Mouse (Mus musculus) liver, embryonic 15.5 days (tissue): ENCODE results near the gene Ccdc124. TPM values are rescaled to one million over a fixed set of nuclear protein-coding genes. Genes with fewer than 3 reads are reported as not detected.

Experiments used
- ATAC-seq: fragments of 200-750 bp; cut with Nextera tagmentation; 2 replicates; pipeline ENCODE4 v1.8.0; 2017; ENCODE audit warnings: moderate number of reproducible peaks, mild to moderate bottlenecking, moderate library complexity; ENCODE audit not compliant: insufficient read depth
- H3K27ac ChIP-seq: fragments of 300-500 bp; sonication (generic); replicated peaks from 2 replicates; pipeline ENCODE4 v1.5.1; 2015; ENCODE audit warnings: mild to moderate bottlenecking, inconsistent platforms
- H3K27me3 ChIP-seq: fragments of 300-500 bp; sonication (generic); 2 replicates; pipeline ENCODE4 v1.6.1; 2015; ENCODE audit warnings: mild to moderate bottlenecking, inconsistent platforms
- H3K36me3 ChIP-seq: fragments of 300-500 bp; sonication (generic); replicated peaks from 2 replicates; pipeline ENCODE4 v1.6.1; 2015; ENCODE audit warnings: moderate library complexity, mild to moderate bottlenecking, inconsistent platforms
- H3K4me1 ChIP-seq: fragments of 300-500 bp; sonication (generic); replicated peaks from 2 replicates; pipeline ENCODE4 v1.6.1; 2015; ENCODE audit warnings: inconsistent platforms
- H3K4me2 ChIP-seq: fragments of 300-500 bp; sonication (generic); 2 replicates; pipeline ENCODE4 v1.6.1; 2015; ENCODE audit warnings: moderate library complexity, mild to moderate bottlenecking, inconsistent platforms
- H3K4me3 ChIP-seq: fragments of 300-500 bp; sonication (generic); replicated peaks from 2 replicates; pipeline ENCODE4 v1.5.1; 2015; ENCODE audit warnings: mild to moderate bottlenecking, inconsistent platforms
- H3K9ac ChIP-seq: fragments of 300-500 bp; sonication (generic); 2 replicates; pipeline ENCODE4 v1.6.1; 2015; ENCODE audit warnings: moderate library complexity, mild to moderate bottlenecking, inconsistent platforms
- H3K9me3 ChIP-seq: fragments of 300-500 bp; sonication (generic); replicated peaks from 2 replicates; pipeline ENCODE4 v1.6.1; 2016; ENCODE audit warnings: inconsistent platforms
- WGBS: fragments of 180-500 bp; shearing (Covaris S2); methylation state at CpG from one replicate; pipeline ENCODE4 v1.1.7; 2015; ENCODE audit warnings: mixed read lengths; ENCODE audit not compliant: insufficient replicate concordance; 5-methylcytosine and 5-hydroxymethylcytosine counted together
- polyA plus RNA-seq: library from polyadenylated mRNA; unstranded; fragments of >200 nt; fragmentation: Nextera tagmentation; extraction: Ambion mirVana; gene quantifications from 2 replicates; pipeline ENCODE4 v1.2.1, GENCODE M21; 2015

The Ccdc124 gene
- polyA plus RNA-seq, 1 experiment from 2014 or later, result 48.1 TPM

GRCm38 (mm10) chr8:70884186-70884585 is 10.5 kb upstream of the Ccdc124 start:
- Histone ChIP-seq H3K4me3 (no peak overlapping the region), H3K36me3 (no peaks in the 10 kb centered on the region), H3K9me3 (no peaks in the 10 kb centered on the region), H3K4me1 (peaks cover 6% of the 10 kb centered on the region), H3K9ac (no peak overlapping the region), H3K27me3 (peaks cover 72% of the 10 kb centered on the region), H3K27ac (no peak overlapping the region), H3K4me2 (no peak overlapping the region)
- no peak for ATAC-seq
- WGBS, result 65% methylated on average over 4 of the region's 4 CpGs

DNA sequence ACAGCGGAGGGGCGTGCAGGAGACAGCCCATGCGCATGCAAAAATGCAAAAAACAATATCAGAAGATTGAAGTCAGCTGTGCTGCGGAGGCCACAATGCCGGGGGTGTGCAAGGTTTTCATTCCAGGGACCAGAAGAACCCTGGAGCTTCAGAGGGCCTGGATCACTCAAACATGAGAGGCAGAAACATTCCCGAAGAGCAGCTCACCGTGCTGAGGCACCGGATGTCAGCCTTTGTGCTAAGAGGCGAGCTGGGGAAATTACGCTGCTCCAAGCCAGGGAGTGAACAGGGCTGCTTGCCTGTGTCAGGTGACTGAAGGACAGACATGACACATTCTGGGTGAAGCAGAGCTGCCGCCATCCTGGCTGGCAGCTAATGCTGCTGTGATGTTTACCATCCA is 6.8 kb upstream of the Ccdc124 start:
- 33% methylated on average over 11 of the region's 11 CpGs for WGBS
- no peaks in the 10 kb centered on the region for H3K36me3 ChIP-seq
- H3K4me2 ChIP-seq, result no peak overlapping the region
- ATAC-seq, result no peak
- H3K4me1 ChIP-seq, result peaks cover 9% of the 10 kb centered on the region
- peaks cover 39% of the 10 kb centered on the region for H3K27me3 ChIP-seq
- H3K9ac ChIP-seq, result no peak overlapping the region
- no peak overlapping the region for H3K4me3 ChIP-seq
- no peaks in the 10 kb centered on the region for H3K9me3 ChIP-seq
- H3K27ac ChIP-seq, result no peak overlapping the region

GRCm38 (mm10) chr8:70880126-70880525 is 6.4 kb upstream of the Ccdc124 start:
- peaks cover 9% of the 10 kb centered on the region for H3K4me1 ChIP-seq
- H3K4me3 ChIP-seq, result no peak overlapping the region
- ATAC-seq, result no peak
- H3K9ac ChIP-seq, result no peak overlapping the region
- H3K9me3 ChIP-seq, result no peaks in the 10 kb centered on the region
- no peak overlapping the region for H3K4me2 ChIP-seq
- 13% methylated on average over 4 of the region's 4 CpGs for WGBS
- H3K27me3 ChIP-seq, result peaks cover 34% of the 10 kb centered on the region
- no peaks in the 10 kb centered on the region for H3K36me3 ChIP-seq
- no peak overlapping the region for H3K27ac ChIP-seq

DNA sequence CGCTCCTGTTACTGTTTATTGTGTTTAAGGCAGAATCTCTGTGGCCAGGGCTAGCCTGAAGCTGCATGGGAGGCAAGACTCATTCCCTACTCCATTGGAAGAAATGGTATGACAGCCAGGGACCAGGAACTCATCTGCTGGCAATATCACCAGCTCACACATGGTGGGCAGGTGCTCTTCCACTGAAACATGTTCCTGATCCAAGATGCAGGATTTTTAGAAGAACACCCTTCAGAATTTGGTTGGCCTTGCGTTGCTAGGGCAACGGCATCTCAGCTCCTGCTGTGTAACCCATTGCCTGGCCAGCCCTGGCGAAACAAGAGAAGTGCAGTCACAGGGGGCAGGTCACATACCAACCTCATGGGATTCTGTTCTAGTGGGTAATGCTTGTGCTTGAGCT is 5.8 kb upstream of the Ccdc124 start:
- no peaks in the 10 kb centered on the region for H3K36me3 ChIP-seq
- H3K4me1 ChIP-seq, result peaks cover 9% of the 10 kb centered on the region
- H3K9ac ChIP-seq, result no peak overlapping the region
- H3K27ac ChIP-seq, result no peak overlapping the region
- peaks cover 28% of the 10 kb centered on the region for H3K27me3 ChIP-seq
- ATAC-seq, result no peak
- no peak overlapping the region for H3K4me2 ChIP-seq
- no peaks in the 10 kb centered on the region for H3K9me3 ChIP-seq
- WGBS, result 57% methylated on average over 4 of the region's 4 CpGs
- H3K4me3 ChIP-seq, result no peak overlapping the region

GRCm38 (mm10) chr8:70878178-70878577 is 4.4 kb upstream of the Ccdc124 start:
- Histone ChIP-seq H3K9ac (no peak overlapping the region), H3K36me3 (no peaks in the 10 kb centered on the region), H3K27ac (no peak overlapping the region), H3K27me3 (peaks cover 24% of the 10 kb centered on the region), H3K4me1 (peaks cover 19% of the 10 kb centered on the region), H3K4me2 (no peak overlapping the region), H3K4me3 (no peak overlapping the region), H3K9me3 (no peaks in the 10 kb centered on the region)
- no peak for ATAC-seq
- WGBS, result 43% methylated on average over 2 of the region's 2 CpGs

DNA sequence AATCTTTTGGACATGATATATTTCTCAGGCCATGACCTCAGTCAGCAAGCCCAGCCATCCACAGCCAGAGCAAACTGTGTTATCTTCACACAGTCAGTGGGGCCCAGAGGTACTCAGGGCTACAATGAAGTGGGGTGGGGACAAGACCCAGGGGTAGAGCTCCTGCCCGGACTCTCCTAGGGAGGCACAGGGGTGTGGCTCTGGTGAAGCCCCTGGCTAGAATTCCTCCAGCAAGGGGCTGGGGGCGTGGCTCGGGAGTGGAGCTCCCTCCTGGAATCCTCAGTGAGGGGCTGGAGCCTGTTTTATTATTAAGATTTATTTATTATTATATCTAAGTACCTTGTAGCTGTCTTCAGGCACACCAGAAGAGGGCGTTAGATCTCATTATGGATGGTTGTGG is 2.6 kb upstream of the Ccdc124 start:
- ATAC-seq, result no peak
- no peak overlapping the region for H3K9ac ChIP-seq

DNA sequence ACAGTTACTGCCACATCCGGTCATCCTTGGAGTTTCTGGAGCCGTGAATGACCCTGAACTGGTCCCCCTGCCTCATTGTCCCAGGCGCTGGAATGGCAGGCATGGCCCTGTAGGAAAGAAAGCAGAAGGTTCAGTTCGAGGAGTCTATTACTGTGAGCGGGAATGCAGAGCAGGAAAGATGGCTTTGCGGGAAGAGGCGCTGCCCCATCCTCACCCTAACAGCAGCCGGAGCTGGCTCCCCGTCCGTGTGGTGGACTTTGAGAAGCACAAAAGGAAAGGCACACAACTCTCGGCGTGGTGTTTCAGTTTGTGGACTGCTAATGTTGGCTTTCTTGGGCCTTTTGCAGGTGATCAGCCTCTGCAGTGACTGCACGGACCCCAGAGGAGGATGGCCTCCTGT is 706 bp upstream of the Ccdc124 start:
- WGBS, result 82% methylated on average over 13 of the region's 13 CpGs
- no peak for ATAC-seq
- Histone ChIP-seq H3K9ac (no peak overlapping the region), H3K27me3 (peaks cover 4% of the 10 kb centered on the region), H3K27ac (no peak overlapping the region), H3K4me3 (no peak overlapping the region), H3K9me3 (no peaks in the 10 kb centered on the region), H3K36me3 (no peaks in the 10 kb centered on the region), H3K4me2 (no peak overlapping the region), H3K4me1 (peaks cover 45% of the 10 kb centered on the region)

More for the DNA sequence above, 2.6 kb upstream of the Ccdc124 start:
- no peak overlapping the region for H3K27ac ChIP-seq
- H3K4me1 ChIP-seq, result peaks cover 34% of the 10 kb centered on the region
- peaks cover 21% of the 10 kb centered on the region for H3K27me3 ChIP-seq
- H3K4me2 ChIP-seq, result no peak overlapping the region
- H3K9me3 ChIP-seq, result no peaks in the 10 kb centered on the region
- no peak overlapping the region for H3K4me3 ChIP-seq
- H3K36me3 ChIP-seq, result no peaks in the 10 kb centered on the region
- 22% methylated on average over 4 of the region's 4 CpGs for WGBS

GRCm38 (mm10) chr8:70872643-70873363 is 932 bp downstream of the Ccdc124 start:
- peaks cover 61% of the 10 kb centered on the region for H3K4me1 ChIP-seq
- peak overlapping the region; percentile 81 for H3K9ac ChIP-seq
- peak overlapping the region; percentile 92 for H3K4me3 ChIP-seq
- H3K9me3 ChIP-seq, result no peaks in the 10 kb centered on the region
- ATAC-seq, result no peak
- H3K27ac ChIP-seq, result peak overlapping the region; percentile 85
- WGBS, result 2% methylated on average over 31 of the region's 31 CpGs
- H3K4me2 ChIP-seq, result peak overlapping the region; percentile 87
- no peaks in the 10 kb centered on the region for H3K27me3 ChIP-seq
- peaks cover 4% of the 10 kb centered on the region for H3K36me3 ChIP-seq

DNA sequence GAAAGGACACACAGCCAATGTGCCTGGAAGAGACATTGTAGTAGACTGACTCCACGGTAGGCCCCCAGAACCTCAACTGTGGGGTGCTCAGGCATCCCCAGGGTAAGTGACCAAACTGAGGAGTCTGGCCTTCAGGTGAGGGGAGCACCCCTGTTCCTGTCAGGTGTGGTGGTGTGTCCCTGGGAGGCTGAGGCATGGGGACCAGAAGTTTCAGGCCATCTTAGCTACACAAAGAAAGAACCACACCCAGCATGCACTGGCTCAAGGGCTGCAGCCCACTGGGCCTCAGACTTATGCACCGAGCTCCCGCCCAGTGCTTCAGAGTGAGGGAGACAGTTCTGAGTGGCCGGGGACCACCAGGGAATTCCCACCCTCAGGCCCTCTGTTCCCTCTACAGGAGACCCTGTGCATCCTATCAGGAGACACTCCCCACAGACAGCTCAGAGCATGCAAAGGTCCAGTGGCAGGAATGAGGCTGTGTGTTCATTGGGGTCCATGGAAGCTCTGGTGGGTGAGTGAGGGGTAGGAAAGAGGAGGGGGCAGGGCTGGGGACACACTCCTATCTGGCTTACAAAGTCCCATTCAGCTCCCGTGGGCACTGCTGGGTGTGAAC is 2.4 kb downstream of the Ccdc124 start:
- H3K4me3 ChIP-seq, result no peak overlapping the region
- peaks cover 70% of the 10 kb centered on the region for H3K4me1 ChIP-seq
- H3K9ac ChIP-seq, result no peak overlapping the region
- no peaks in the 10 kb centered on the region for H3K27me3 ChIP-seq
- no peaks in the 10 kb centered on the region for H3K9me3 ChIP-seq
- peaks cover 5% of the 10 kb centered on the region for H3K36me3 ChIP-seq
- no peak for ATAC-seq
- H3K4me2 ChIP-seq, result no peak overlapping the region; the same call in 1 of the 2 replicates
- WGBS, result 76% methylated on average over 5 of the region's 5 CpGs
- peak overlapping the region; percentile 33 for H3K27ac ChIP-seq

DNA sequence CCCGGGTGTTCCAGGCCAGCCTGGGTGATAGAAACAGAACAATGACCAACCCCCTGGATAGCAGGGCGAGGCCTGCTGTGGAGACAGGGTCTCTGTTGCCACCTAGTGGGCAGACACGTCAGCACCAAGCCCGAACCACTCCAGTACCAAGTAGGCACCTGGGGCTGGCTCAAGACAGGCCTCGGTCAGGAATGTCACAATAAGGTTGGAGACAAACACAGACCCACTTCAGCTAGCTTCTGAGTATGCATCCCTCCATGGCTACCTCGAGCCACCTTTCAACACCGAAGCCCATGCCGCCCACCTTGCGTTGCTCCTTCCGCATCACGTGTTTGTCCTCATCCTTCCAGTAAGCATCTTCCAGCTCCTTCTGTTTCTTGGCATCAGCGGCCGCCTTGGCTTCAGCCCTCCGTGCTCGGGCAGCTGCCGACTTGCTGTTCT is 4.1 kb downstream of the Ccdc124 start:
- 50% methylated on average over 16 of the region's 16 CpGs for WGBS
- peak overlapping the region; percentile 72; the same call in 1 of the 2 replicates for H3K4me2 ChIP-seq
- H3K4me3 ChIP-seq, result no peak overlapping the region
- H3K9ac ChIP-seq, result no peak overlapping the region
- peaks cover 80% of the 10 kb centered on the region for H3K4me1 ChIP-seq
- peaks cover 5% of the 10 kb centered on the region for H3K36me3 ChIP-seq
- no peaks in the 10 kb centered on the region for H3K9me3 ChIP-seq
- no peak for ATAC-seq
- H3K27ac ChIP-seq, result 0 out of 2 replicates have a peak overlapping the region, but pooled peaks have one; percentile 48
- peaks cover 9% of the 10 kb centered on the region for H3K27me3 ChIP-seq

DNA sequence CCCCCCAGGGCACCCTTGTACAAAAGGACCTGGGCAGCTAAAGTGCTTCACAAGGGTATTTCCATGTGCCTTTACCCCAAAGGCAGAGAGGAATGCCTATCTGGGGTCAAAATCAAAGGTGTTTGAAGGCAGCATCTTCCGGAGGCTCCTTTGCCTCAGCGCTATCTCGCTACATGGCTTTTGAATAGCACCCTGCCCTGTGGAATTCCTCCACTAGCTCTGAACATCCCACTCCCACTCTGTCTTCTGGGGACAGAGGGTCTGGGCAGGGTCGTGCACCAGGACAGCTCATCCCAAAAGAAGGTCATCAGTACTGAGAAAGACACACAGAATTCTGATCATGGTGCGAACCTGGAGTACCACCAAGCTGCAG is 4.5 kb downstream of the Ccdc124 start:
- H3K27me3 ChIP-seq, result peaks cover 13% of the 10 kb centered on the region
- H3K27ac ChIP-seq, result peak overlapping the region; percentile 48
- H3K4me1 ChIP-seq, result peaks cover 82% of the 10 kb centered on the region
- H3K36me3 ChIP-seq, result peaks cover 5% of the 10 kb centered on the region
- 49% methylated on average over 5 of the region's 5 CpGs for WGBS
- ATAC-seq, result no peak
- peak overlapping the region; percentile 72 for H3K4me2 ChIP-seq
- peak overlapping the region; percentile 36 for H3K4me3 ChIP-seq
- H3K9me3 ChIP-seq, result no peaks in the 10 kb centered on the region
- H3K9ac ChIP-seq, result peak overlapping the region; percentile 25; the same call in 1 of the 2 replicates
